ENCODE assay signal across 24 mouse cellular contexts in the genomic region with DNA sequence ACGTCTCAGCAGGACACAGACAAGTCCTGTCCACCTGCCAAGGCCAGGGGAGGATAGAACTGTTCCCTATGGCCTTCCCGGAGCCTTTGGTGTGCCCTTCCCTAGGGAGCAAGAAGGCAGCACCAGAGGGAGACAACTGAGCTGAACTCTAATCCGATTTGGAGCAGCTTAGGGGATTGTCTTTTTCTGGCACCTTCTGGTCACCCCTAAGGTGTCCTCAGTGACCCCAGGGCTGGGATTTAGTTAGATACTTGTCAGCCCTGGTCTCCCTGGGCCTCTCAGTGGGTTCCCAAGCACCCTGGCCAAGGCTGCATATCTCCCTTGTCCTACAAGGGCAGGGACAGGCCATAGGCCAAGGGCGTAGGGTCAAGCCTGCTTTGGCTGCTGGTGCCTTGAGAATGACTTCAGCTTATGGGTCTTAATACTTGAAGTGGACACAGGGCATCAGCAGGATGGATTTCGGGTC. TPM values are rescaled to one million over a fixed set of nuclear protein-coding genes. Genes with fewer than 3 reads are reported as not detected.
"Had no signal": no experiment of that assay in that cellular context is flagged by ENCODE, and none has a peak within 500 bp of the region (broad histone marks: within the 10 kb centered on the region; RNA-seq: fewer than 3 reads in every experiment).

A gene (plus strand): TSS at position 416 of the 466 bp plus-strand sequence.

- H3K9ac ChIP-seq: neural tube, embryonic 12.5 days; neural tube, embryonic 13.5 days; neural tube, embryonic 15.5 days; stomach, embryonic 15.5 days had no signal

- H3K9me3 ChIP-seq: neural tube, embryonic 12.5 days; neural tube, embryonic 13.5 days; neural tube, embryonic 15.5 days; stomach, embryonic 15.5 days had no signal

- H3K27me3 ChIP-seq: neural tube, embryonic 12.5 days; neural tube, embryonic 13.5 days; neural tube, embryonic 15.5 days; stomach, embryonic 15.5 days had no signal

- DNase-seq: right cerebral cortex, adult 18-20 months; right cerebral cortex, postnatal 14 days; right cerebral cortex, postnatal 25 days; right cerebral cortex, postnatal 4 days; spleen, adult 18-20 months; thymus, adult 18-20 months; thymus, adult 2 months; thymus, postnatal 14 days; thymus, postnatal 25 days; thymus, postnatal 36 days; thymus, postnatal 4 days had no signal

- H3K4me2 ChIP-seq: neural tube, embryonic 12.5 days; neural tube, embryonic 13.5 days; neural tube, embryonic 15.5 days; stomach, embryonic 15.5 days had no signal

- H3K27ac ChIP-seq: neural tube, embryonic 12.5 days; neural tube, embryonic 13.5 days; neural tube, embryonic 15.5 days; stomach, embryonic 15.5 days; stomach, postnatal 0 days had no signal

- H3K4me3 ChIP-seq: neural tube, embryonic 12.5 days; neural tube, embryonic 13.5 days; neural tube, embryonic 15.5 days; stomach, embryonic 15.5 days had no signal

- H3K4me1 ChIP-seq: neural tube, embryonic 12.5 days; neural tube, embryonic 13.5 days; neural tube, embryonic 15.5 days; stomach, embryonic 15.5 days had no signal

- H3K36me3 ChIP-seq: neural tube, embryonic 12.5 days; neural tube, embryonic 13.5 days; neural tube, embryonic 15.5 days; stomach, embryonic 15.5 days had no signal

RNA-seq across cellular contexts. Expression of the gene that starts here (rescaled TPM):
- total RNA-seq: neutrophil, adult 5-6 weeks had no signal
- polyA plus RNA-seq: neural tube, embryonic 11.5 days; neural tube, embryonic 13.5 days; neural tube, embryonic 14.5 days; neural tube, embryonic 15.5 days; small intestine, adult 2 months; spleen, adult 2 months; stomach, embryonic 14.5 days; stomach, embryonic 15.5 days; stomach, embryonic 16.5 days; stomach, postnatal 0 days; thymus, postnatal 0 days had no signal
